Mouse (Mus musculus) adrenal gland, adult 8-10 months (tissue): ENCODE measurements around the gene Cdh4. TPM values are rescaled to one million over a fixed set of nuclear protein-coding genes. Genes with fewer than 3 reads are reported as not detected.

ENCODE experiments used
- DNase-seq: peaks from one replicate; pipeline ENCODE4 v3.0.0; 2022
- total RNA-seq, 4 experiments: library from RNA; stranded (reverse); gene quantifications; 2 replicates each; pipeline ENCODE4 v1.2.4; 2022

Cdh4 gene
- total RNA-seq, 4 experiments from 2014 or later: 4.6 to 8.2 (median 6.8) TPM

DNA sequence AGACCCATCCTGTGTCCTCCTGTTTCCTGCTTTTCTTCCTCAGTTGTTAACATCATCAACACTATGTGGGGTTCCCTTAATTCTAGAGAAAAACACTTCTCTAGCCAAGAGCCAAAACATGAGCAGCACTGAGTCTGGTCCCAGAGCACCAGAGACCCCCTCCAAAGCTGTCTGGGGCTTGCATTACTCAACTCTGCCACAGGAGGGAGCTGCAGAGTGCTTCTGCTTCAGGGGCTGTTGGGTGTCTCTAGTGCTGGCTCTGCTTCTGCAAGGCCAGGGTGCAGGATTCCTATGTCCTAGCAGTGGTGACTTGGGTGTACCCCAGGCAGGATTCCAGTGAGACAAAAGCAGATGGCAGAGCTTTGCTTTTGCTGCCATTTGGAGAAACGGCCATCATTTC lies 239.2 kb downstream of the Cdh4 start:
- DNase-seq: no peak

DNA sequence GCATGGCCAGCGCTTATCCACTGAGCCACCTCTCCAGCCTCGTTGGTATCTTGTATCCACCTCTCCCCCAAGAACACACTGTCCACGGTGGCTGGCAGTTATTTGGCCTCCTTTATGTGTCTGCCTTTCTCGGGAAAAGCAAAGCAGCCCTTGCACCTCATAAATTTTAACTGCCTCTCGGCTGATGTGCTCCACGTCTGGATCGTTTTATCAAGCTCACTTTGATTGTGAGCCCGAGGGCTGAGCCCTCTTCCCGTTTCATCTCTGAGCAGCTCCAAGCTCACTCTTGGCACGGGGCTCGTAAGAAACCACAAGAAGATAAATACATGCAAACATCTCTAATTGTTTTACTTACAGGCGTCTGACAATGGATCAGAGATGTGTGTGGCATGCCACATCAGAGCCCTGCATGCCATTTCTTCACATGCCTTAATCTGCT lies 245.0 kb downstream of the Cdh4 start:
- no peak for DNase-seq

DNA sequence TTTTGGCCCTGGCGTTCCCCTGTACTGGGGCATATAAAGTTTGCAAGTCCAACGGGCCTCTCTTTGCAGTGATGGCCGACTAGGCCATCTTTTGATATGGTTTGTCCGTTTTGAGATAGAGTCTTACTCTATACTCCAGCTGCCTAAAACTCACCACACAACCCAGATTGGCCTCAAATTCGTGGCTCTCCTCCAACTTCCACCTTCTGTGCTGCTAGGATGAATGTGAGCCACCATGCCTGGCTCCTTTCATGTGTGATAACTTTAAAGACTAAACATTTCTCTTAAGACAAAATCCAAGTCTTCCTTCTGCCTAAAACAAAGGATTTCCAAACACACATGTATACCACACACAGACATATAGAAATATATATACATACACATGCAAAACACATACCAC lies 246.7 kb downstream of the Cdh4 start:
- DNase-seq: no peak

DNA sequence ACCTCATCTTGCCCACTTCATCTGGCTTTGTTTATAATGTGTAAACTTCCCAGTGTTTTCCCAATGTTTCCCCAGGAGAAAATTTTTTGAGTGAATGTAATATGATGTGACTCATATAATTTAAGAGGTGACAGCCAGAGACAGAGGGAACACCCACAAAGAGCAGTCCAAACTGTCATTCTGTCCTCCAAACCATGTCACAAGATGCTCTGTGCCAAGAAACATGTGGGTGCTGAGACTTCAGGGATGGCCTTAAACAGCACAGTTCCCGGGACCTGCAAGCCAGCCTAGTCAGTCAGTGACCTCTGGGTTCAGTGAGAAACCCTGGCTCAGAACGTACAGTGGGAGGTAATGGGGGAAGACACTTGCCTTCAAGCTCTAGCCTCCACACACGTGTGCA lies 247.5 kb downstream of the Cdh4 start:
- peak; percentile 5 for DNase-seq

DNA sequence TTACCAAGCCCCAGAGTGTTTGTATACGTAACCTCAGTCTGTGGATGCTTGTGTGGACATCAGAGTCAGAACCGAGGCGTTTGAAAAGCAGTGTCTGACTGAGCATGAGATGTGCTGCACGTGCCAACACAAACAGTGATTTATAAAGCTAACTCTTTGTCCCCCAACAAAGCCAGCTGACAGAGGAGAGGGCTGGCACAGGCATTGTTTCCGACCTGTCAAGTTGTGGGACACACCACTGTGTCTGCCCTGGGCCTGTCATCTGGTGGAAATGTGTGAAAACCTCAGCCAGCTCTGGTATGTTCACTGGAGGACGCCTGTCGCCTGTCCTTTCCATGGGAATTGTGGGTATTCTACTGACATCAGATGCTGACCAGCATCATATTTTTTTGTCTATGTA lies 248.3 kb downstream of the Cdh4 start:
- DNase-seq: no peak

DNA sequence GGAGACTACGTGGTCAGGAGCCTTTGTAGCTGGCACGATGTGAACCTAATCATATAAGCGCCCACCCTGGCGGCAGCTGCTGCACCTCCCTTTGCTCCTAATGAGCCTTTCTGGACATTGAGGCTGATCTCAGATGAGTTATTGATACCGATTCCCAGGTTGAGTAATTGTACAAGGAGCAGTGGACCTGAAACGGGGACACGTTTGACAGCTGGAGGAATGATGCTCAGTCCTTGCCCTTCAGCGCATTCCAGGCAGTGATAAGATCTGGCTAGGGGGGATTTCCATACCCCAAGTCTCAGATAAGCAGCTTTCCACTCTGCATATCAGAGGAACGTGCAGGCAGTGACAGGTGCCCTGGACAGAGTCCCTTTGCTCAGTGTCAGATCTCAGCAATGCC lies 252.7 kb downstream of the Cdh4 start:
- DNase-seq: no peak

DNA sequence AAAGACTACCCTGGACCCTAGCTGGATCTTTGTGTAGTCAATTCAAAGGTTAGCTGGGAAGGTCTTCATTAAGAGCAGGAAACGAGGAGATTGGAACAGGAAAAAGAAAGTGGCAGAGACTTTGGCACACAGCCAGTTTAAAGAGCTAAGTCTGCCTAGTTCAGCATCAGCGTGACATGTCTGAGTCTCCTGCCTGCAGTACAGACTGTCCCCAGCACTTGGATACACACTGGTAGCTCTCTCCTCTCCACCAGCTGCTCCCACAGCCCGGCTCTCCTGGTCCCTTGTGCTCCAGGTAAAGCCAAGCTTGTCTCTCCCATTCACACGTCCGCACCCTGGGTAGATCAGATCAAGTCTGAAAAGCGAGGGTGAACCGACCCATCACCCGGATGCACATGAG lies 255.4 kb downstream of the Cdh4 start:
- DNase-seq: no peak

DNA sequence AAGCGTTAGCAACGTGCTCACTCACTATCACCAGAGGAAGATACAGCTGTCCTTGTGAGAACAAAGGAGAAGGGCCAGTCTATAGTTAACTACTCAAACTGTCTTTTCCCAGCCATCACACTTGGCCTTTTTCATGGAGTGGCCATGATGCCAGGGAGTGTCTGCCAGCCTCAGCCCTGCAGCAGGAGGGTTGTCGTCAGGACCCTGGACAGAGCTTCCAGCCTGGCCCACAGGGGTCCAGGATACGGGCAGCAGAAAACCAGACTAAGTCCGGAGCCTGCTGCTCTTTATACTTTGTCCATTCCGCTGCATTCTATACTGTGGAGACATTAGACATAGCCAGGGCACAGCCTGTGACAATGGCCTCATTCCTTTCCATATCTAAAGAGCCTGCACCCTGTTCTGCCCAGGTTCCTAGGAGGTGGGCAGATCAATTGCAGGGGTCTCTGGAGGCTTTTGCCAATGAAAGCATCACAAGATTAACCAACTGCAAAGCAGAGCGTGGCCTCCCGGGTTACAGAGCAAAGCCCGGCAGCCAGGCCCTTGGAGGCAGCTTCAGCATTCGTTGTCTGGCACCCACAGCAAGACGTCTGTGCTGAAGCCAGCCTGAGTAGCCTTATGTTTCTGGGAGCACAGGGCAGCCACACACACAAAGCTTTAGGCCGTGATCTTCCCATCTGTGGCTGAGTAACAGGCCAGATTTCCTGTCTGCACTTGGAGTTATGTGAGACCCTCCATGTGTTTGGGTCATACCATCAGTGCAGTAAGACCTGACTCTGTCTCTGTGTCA lies 256.2 kb downstream of the Cdh4 start:
- DNase-seq: no peak

DNA sequence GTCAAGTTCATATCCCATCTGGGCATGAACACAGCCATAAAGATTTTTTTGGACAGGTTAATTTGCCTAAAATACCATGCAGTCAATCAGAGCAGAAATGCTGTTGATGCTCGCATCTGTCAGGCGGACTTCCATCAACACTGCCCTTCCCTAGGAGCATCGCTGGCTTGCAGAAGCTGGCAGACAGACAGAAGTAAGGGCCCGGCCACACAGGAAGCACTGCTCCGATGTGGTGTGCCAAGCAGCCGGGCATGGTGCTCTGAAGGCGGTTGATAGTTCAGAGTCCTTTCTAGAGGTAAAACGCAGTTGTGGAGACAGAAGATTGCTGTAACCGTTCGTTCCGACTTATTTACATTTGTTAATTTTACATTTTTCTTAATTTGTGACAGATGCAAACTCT lies 262.8 kb downstream of the Cdh4 start:
- no peak for DNase-seq

DNA sequence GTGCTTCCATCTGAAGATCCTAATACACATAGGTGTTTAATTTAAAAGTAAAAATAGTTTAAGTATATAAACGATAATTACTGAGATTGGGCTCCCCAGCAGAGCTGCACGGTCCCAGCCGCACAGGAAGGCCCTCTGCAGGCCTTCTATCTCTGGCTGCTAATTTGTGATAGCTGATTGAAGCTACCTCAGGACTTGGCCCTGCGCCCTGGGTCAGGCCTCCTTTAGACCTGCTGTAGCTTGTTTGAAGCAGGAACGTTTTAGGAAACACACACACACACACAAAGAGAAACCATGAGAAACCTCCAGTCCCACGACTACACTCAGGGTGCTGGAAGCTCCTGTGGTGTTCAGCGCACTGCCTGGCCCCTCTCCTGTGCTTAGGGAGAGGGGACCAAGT lies 263.2 kb downstream of the Cdh4 start:
- no peak for DNase-seq

DNA sequence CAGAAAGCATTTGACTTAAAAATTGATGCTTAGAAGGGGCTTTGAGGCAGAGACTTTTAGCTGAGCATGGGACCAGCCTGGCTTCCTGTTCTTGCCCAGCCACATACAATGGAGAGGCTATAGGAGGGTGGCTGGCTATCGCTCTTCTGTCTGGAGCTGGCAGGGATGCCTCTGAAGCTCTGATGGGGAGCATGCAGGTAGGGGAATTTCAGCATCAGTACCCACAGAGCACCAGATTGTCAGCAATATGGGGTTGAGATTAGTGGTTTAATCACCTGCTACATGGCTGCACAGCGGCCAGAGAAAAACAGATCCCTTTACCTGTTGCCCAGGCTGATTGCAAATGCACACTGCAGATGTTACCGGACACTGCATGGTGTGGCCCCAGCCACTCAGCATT lies 264.4 kb downstream of the Cdh4 start:
- DNase-seq: no peak

DNA sequence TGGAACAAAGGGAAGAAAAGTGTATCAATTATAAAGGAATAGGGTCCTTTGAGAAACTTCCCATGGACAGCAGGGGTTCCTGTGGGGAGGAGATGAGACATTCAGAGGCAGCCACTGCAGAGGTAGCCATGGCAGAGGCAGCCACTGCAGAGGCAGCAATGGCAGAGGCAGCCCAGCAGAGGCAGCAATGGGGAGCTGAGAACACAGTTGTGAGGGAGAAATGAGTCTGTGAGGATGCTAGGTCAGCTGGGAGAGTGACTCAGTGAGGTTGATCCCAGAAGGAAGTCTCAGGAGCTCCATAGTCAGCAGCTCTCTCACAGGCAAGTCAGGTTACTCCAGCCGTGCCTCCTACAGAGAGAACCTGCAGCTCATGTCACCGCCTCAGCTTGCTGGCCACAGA lies 266.9 kb downstream of the Cdh4 start:
- DNase-seq: no peak

DNA sequence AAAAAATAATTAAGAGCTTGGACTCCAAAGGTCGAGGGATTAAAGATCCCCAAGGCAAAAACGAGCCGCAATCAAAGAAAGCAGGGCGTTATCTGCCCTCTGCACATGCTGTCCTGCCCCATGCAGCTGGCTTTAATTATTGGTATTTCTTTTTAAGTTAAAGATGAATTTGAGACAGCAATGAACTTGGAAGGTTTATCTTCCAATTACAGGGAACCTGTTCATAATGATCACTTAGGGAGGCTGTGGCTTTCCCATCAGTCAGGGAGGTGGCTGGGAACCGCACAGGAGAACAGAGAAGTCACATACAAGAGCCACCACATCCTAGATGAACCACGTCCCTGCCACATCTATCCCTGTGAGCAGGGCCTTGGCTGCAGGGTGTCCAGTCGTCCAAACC lies 270.5 kb downstream of the Cdh4 start:
- DNase-seq: no peak

DNA sequence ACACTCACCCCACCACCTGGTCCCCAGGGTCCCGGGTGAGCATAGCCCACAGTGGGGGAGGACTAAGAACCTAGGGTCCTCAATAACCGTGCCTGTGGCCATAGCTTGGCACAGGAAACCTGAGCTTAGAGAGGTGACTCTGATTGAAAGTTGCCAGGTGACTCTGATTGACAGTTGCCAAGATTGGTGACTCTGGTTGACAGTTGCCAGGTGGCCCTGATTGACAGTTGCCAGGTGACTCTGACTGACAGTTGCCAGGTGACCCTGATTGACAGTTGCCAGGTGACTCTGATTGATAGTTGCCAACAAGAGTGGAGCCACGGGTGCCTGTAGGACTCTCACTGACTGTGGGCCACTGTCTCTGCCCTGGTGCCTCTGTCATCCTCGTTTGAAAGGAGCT lies 271.1 kb downstream of the Cdh4 start:
- no peak for DNase-seq

DNA sequence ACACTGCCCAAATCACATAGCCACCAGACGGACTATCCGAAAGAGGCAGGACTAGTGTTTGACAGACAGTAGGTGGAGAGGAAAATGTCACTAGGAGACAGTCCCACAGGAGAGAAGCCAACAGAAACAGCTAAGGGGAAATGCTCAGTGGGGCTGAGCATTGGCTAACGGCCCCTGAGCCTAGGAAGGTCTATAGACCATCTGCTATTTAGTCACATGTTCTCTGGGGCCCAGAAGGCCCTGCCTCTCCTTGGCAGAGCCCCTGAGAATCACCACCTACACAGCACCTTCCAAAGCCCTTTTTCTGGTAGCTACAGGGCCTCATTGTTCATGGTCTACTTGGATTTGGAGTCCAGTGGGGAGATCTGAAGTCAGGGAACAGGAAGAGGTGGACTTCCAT lies 271.9 kb downstream of the Cdh4 start:
- no peak for DNase-seq

DNA sequence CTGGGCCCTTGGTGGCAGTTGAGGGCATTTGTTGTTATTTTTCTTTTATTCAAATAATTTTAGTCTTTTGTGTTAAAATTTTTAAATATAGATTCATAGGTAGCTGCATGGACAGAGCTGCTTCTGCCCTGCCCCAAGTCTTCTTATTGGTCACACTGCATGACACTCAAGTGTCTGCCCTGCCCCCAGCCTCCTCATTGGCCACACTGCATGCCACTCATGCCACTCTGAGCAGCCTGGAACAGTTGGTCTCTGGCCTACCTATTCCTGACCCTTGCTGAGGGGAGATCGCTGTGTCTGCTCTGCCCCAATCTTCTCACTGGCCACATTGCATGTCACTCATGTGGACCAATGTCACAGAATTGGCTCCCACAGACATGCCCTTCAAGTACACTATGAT lies 273.1 kb downstream of the Cdh4 start:
- no peak for DNase-seq

DNA sequence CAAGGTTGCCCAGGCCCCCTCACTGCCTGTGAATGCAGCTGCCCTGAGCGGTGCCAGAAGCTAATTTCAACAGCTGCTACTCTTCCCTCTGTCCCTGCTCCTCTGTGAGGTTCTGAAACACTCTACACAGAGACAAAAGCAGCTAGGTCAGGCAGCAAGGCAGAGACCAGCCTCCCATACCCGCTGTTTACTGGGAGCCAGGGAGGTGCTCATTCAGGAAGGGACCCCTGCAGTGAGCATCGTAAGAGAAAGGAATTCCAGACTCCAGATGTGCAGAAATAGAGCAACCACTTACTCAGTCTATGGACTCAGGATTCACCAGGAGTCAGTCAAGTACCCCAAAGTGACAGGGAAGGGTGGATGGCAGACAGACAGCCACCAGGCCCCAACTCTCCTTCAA lies 278.1 kb downstream of the Cdh4 start:
- DNase-seq: no peak

DNA sequence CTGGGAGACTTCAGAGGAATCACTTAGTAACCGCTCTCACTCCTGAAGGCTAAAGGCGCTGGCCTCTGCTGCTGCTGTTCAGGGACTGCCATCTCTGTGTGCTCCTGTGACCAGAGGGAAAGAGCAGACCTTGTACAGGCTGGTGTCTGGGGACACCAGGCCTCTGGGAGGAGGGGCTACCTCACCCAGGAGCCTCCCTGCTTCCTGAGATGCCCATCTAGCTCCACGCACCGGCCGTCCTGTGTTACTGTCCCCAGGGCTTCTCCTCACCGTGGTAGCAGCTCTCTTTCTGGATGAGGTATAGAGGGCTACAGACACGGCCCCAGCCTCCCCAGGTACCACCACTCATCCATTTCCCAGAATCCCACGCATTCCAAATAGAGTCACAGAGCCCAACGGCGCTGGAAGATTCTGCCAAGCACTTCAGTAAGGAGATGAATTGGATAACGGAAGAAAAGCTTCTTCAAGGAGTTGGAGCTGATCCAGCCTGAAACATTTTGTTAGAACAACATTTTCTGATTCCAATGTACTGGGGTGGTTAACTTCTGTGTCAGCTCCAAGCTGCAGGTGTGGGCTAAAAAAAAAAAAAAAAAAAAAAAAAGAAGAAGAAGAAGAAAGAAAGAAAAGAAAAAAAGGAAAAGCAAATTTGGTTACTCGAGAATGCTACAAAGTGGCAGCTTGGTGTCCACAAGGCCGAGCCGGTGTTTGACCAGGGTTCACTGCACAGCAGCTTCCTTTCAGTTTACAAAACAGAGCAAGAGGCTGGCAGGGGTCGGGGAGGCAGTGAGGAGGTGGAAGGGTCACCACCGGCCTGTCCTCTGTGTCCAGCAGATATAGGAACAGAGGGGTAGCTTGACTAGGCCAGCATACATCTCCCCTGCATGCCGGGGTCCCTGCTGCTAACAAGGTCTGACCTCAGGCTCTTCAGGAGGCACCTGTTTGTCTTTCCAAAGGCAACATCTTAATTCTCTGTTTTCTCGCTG lies 279.6 kb downstream of the Cdh4 start:
- DNase-seq: no peak

DNA sequence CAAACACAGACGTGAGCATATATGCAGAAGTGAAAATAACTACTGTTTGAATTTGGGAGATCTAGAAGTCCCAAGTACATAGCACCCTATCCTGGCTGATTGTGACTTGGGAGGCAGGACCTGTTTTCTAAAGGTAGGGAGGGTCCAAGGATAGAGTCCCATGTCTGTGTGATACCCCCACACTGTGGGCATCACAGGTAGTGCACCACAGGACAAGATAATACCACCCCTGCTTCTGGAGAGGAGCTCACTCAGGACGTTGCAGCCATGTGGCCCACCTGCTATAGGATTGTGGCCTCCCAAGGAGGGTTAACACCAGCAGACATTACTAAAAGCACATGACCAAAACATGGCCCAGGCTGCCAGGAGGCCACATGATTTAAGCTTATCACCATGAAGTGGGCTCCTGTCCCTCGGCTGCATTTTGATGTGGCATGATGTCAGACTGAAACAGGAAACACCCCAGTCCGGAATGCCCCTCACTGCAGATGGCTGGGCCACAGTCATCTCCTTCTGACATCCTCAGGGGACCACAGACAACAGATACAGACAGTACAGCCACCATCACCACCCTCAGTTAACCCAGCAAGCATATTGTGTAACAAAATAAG lies 280.6 kb downstream of the Cdh4 start:
- no peak for DNase-seq

DNA sequence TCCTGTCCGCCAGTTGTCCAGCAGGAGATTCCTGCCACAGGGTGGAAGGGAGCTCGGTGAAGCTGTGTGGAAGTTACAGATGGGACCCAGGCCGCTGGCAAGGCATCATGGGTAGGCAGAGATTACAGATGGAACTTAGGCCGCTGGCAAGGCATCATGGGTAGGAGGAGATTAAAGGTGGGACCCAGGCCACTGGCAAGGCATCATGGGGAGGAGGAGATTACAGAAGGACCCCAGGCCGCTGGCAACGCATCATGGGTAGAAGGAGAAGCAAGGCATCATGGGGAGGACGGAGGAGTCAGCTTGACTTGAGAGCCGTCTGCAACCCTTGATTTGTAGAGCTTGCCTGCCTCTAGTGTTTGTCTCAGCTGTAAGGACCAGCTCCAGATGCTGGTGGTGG lies 281.2 kb downstream of the Cdh4 start:
- no peak for DNase-seq

DNA sequence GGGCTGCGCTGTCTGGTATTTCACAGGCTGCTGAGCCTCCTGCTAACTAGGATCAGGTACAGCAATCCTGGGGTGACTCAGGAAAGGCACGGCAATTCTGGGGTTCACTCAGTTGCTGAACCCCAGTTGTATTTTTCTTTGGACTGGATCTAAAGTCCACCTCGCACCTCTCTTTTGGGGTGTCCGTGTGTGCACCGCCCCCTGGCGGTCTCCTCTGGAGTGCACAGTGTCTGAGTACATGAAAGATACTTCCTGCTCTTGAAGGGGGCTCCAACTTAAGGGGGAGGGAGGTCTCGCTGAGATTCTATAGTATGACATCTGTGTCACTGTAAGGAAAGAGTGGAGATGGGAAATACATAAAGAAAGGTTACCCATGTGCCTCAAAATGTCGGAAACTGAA lies 286.8 kb downstream of the Cdh4 start:
- no peak for DNase-seq

DNA sequence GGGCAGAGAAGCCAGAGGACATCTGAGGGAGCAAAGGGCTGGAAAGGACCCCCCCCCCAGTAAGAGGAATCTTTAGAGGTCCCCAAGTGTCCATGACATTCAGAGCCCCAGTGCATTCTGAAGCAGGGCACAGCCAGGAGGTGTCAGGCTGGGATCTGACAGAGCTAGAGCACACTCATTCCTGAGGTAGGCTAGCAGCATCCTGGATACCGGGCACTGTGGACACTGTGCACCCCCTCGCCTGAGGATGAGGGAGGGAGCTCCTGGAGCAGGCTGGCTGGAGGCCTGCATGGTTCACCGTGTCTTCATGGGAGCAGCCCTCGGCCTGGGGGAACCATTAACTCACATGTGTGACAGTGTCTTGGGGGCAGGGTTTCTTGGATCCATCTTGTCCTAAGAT lies 287.6 kb downstream of the Cdh4 start:
- no peak for DNase-seq

DNA sequence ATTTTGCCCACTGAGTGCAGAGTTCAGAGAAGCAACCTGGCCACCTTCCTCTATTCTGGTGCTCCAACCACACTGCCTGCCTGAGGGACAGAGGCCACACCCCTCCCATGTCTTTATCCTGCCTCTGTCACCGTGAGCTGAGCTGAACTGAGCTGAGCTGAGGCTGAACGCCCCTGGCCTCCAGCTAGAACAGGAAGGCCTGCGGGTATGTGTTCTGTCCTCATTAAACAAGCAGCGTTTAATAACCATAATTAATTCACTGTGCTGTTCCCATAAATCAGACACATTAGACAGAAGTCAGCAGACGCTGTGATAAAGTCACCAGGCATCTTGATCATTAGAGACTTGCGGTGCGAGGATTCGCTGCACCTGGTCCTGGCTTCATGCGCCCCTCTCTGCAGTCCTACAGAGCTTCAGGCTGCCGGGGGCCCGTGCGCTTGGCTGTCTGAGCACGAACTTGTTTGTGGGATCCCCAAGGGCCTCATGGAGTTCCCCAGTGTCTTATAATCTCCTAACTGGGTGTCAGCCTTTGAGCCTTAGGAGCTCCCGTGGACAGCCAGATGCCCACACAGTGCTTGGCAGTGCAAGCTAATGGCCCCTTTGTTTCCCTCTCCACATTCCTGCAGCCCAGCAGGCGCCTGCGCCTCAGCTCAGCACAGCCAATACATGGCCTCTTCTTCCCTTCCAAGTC lies 291.1 kb downstream of the Cdh4 start:
- no peak for DNase-seq
